Mouse (Mus musculus): ENCODE data around the gene Xrcc3. TPM values are rescaled to one million over a fixed set of nuclear protein-coding genes. Genes with fewer than 3 reads are reported as not detected.

Gene Xrcc3
- 1 to 10 TPM; 5.4 to 5.5 TPM for total RNA-seq (2021)
- long read RNA-seq, experiment 1, partial matches to known transcripts = 6 of 12 reads
- long read RNA-seq, experiment 1, other reads (novel, unspliced or antisense) = 3 of 12 reads
- long read RNA-seq, experiment 2, partial matches to known transcripts = 6 of 13 reads
- long read RNA-seq, experiment 2, other reads (novel, unspliced or antisense) = 3 of 13 reads

DNA sequence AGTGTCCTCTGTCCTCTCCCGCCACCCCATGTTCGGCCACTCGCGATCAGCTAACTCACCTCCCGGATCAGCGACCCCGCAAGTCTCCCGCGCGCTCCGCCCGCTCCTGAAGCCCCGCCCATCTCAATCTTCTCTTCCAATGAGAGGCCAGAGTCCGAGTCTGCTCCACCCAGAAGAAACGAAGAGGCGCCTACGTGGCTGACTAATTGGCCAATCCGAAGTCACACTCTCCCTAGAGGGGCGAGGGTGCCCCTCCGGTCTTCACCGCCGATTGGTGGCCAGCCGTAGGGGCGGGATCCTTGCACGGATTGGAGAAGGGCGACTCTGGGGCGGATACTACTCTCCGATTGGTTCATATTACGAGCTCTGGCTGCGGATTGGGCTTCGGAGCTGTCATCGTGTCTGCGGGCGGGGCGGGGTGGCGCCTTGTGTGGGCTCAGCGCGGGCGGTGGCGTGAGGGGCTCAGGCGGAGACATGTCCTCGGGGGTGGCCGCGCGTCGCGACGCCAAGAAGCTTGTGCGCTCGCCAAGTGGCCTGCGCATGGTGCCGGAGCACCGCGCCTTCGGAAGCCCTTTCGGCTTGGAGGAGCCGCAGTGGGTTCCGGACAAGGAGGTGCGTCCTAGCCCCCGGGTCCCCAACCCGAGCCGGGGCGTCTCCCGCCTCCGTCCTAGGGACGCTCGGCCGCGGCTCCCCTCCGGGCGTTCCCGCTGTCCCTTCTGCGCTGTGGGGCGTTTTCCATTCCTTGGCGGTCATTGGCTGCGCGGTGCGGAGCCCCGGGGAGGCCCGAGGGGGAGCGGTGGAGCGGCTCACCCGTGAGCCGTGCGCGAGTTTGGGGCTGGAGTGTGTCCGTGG lies at the start of gene Xrcc3, which contains the start of gene Zfyve21:
Gene Xrcc3 (minus strand): TSS at position 108 of the 852 bp plus-strand sequence.
Gene Zfyve21 (plus strand): TSS at position 405 of the 852 bp plus-strand sequence.
- peak; percentile 89 to 96 for DNase-seq (ENCODE audit: low spot score in 2 of 2)

DNA sequence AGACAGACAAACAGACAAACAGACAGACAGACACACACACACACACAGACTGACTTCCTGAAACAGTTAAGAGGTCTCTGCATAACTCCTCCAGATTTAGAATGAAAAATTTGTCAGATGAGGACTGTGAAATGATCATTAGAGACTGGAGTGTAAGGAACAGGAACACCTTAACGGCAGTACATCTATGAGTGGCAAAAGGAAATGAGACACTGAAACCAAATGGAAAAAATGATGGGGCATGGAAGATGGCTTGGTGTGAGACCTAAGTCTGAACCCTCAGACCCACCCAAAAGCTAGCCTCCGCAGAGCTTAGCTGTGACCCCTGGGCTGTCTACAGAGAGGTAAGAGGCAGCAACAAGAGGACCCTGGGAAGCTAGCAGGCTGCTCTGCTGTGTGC lies 41.8 kb upstream of the Xrcc3 start:
- no peak for DNase-seq (ENCODE audit: low spot score in 2 of 2)

DNA sequence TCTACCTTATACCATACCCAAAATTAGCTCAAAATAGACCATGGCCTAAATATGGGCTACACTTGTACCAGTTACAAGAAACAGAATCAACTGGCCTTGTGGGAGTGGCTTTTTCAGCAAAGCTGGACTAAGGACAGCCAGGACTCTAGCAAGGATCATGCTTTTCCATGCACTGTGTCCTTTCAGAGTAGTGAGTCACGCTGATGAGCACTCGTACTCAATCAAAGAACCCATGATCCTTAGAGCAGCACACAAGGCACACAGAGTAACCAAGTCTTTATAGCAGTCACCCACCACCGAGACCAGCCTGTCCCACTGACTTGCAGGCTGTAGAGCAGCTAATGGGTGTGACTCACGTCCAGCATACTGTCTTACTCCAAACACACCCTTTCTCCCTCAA lies 39.9 kb upstream of the Xrcc3 start:
- DNase-seq (ENCODE audit: low spot score in 2 of 2) = no peak

DNA sequence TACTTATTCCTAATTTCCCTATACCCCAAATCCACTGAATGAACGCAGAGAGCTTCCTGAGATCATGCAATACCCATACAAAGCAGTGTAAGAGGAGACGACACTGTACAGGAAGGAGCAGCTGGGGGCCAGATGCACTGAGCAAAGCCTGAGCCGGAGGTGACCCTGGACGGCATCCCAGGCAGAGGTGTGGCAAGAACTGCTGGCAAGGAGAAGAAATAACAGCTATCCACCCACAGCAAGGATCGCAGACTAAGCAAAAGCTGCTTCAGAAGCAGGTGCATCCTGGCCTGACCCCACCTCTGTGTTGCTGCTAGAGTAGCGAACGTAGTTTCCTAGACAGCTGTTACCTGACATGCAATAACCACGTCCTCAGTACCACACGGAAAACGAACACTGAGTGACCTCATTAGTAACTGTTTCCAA lies 39.4 kb upstream of the Xrcc3 start:
- peak in 1 of 2 experiments; percentile 37 for DNase-seq (ENCODE audit: low spot score in 2 of 2)

DNA sequence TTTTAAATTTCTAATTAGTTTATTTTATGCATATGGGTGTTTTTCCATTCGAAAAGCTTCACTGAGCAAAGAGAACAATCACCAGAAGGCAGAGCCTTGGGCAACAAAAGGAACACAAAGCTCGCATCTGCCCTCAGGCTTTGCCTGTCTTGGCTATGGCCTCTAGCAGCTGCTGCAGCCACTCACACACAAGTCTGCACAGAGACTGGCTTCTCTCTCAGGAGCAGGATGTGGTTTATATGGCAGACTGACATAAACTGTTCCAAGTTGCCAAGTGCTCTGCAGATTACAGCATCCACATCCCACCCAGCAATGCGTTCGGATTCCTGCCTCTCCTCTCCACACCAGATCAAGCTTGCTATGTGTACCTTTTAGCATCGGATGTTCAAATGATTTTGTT lies 38.1 kb upstream of the Xrcc3 start:
- peak in 1 of 2 experiments; percentile 47 for DNase-seq (ENCODE audit: low spot score in 2 of 2)

DNA sequence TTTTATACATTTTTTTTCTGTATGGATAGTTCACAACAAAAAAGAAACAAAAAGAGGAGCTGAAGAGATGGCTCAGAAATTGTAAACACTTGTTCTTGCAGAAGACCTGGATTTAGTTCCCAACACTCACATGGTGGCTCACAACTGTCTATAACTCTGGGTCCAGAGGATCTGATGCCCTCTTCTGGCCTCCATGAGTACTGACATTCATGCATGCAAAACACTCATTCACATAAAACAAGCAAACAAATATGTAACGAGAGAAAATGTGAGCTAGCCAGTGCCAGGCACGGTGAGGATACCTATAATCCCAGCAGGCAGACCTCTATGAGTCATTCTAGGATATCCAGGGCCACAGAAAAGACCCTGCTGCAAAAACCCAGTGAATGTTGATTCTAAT lies 37.6 kb upstream of the Xrcc3 start:
- no peak for DNase-seq (ENCODE audit: low spot score in 2 of 2)

DNA sequence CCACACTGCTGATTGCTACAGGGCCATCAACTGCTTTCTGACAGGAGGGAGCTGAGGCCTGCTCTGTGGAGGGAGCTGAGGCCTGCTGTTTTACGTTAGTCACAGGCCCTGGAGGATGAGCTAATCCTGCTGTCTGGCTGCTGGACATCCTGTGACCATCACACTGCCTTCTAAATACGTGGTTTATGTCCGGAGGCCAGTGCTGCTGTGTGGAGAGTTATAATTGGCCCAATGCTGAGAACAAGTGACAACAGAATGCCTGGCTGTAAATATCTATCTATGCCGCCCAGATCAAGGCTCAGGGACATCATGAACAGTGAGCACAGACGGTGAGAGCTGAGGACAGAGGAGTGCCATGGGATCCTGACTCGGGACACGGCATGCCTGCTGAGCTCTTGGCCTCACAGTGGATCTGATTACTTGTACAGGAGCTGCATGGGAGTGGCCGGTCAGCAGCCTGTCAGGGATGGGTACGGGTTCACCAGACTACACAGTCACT lies 34.7 kb upstream of the Xrcc3 start:
- no peak for DNase-seq (ENCODE audit: low spot score in 2 of 2)

DNA sequence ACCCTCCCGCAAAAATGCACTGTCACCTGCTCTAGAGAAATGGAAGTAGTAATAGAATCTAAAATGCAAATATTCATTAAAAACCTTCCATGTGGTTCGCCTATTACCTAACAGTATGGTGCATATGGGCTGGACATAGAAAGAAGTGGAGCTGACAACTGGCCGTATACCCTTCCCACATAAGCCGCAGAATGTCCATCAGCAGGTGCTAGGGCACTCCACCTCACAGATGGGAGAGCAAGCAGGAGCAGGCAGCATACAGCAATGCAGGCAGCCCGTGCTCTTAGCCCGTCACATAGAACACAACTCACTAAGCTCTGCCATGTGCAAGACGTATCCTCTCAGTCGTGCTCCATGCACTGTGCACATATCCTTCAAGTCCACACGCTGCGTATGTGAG lies 33.1 kb upstream of the Xrcc3 start:
- DNase-seq (ENCODE audit: low spot score in 2 of 2) = no peak

DNA sequence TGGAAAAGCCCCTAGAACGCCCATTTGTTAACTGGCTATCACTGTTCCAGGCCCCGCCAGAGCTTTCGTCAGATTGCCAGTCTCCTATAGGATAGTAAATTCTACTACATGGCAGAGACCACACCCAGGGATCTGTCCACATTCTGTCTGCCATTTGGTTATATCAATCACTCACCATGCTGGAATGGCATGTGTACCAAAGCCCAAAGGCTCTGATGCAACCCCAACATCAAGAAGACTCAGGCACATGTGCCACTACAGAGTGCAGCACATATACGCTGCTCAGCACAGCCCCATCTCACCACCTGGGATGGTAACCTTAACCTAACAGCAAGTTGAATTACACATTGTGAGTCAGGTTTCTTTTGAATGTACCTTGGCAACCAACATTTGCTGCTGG lies 32.3 kb upstream of the Xrcc3 start:
- DNase-seq (ENCODE audit: low spot score in 2 of 2) = no peak

DNA sequence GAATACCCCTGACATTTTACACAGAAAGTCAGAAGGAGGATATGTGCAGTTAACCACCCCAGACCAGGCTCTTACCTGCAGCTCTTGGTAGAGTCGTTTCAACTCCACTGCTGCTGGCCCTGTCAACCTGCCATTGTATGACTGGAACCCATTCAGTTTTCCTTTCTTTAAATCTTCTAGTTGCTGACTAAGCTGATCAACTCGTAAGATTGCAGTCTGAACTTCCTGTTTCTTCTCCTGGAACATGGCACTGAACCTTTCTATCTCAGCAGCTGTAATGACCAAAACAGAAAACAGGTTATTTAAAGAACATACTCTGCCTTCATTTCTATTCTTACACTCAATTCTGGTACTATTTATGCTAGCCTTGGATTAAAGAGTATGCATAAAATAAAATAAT lies 29.8 kb upstream of the Xrcc3 start:
- DNase-seq (ENCODE audit: low spot score in 2 of 2) = no peak

DNA sequence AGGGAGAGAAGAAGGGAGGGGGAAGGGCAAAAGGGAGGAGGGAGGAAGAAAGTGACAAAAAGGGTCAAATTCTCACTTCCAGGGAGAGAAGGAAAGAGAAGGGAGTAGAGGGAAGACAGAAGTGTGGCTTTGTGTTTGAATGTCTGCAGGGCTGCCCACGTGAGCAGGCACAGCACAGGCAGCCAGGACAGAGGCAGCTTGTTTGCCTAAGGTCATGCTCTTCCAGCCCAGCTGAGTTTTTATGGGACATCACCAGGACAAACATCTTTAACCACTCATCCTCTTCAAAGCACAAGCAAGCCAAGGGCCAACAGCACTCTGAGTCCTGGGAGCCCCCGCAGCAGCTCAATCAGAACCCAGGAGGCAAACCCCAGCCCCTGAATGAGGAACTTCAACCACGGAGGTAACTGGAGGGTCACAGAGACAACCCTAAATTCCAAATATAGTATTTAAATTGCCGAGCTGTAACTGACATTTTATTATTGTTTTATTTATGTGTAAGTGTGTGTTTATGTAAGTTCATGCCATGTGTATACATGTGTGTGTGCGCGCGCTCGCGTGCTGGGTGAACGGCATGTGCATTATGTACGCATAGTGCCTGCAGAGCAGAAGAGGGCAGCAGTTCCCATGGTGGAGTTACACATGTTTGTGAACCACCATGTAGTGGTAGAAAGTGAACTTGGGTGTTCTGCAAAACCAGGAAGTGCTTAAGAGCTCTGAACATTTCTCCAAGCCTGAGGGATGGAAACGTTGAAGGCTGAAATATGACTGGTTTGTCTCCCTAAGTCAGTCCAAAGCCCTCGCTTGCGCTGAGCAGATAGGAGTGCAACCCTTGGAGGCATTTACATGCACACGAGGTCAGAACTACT lies 29.1 kb upstream of the Xrcc3 start:
- no peak for DNase-seq (ENCODE audit: low spot score in 2 of 2)

DNA sequence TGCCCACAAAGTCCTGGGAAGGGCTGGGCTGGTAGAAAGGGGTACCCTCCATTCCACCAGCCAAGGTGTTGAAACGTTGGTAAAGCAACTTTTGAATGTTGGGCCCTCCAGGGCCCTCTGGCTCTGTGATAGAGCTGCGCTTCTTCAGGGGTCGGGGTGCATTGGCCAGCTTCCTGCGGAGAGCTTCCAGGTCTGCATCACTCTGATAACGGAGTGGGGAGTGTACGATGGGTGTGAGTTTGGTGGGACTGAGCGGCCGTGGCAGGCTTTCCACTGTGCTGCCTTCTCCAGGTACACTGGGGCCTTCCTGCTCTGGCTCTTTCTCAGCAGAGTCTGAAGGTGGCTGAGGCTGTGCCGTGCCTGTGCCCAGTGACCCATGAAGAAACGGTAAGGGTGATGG lies 19.8 kb upstream of the Xrcc3 start:
- no peak for DNase-seq (ENCODE audit: low spot score in 2 of 2)

DNA sequence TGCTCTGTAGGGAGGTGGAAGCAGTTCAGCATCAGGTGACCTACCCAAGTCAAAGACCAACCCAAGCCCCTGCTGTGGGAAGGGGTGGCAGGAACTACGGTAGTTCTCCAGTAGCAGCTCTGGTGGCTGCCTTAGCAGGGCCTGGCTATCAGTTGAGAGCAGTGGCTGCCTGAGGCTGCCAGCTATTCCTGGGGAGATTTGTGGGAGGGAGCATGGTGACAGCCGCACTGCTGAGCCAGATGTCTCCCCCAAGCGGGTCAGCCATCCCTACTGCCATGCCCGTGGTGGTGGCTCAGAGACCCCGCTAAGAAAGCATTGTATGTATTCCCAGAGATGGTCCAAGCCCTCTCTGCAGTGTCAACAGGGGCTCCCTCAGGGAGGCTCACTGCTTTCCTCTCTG lies 19.0 kb upstream of the Xrcc3 start:
- DNase-seq (ENCODE audit: low spot score in 2 of 2) = no peak

DNA sequence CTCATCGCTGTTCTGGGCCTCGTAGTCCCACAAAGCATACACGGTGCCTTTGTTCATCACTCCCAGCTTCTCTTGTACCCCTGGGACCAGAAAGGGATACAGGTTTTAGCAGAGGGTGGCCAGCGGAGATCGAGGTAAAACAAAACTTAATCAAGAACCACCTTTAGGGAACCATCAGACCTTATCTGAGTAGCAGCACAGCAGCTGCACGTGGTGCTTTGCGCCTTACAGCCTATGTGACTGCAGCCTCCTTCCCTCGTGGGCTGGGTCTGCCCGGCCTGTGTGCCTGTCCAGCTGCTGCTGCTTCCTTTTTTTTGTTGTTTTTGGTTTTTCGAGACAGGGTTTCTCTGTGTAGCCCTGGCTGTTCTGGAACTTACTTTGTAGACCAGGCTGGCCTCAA lies 16.7 kb upstream of the Xrcc3 start:
- DNase-seq (ENCODE audit: low spot score in 2 of 2) = no peak

DNA sequence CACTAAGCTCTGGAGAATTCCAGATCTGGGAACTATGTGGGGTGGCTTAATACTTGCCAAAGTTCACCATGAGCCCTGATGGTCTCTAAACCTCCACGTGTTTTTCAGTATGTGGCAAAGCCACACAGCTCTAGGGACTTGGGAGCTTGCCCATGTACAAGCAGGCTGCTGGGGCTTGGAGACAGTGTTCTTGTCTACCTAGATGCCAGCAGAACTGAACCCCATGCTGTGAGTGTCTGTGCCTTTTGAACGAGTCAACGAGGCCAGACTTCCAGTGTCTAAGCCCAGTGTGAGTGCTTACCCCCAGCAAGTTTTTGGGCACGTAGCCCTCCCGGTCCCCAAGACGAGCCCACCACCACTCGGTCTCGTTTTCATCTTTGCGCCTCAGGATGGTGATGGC lies 16.3 kb upstream of the Xrcc3 start:
- DNase-seq (ENCODE audit: low spot score in 2 of 2) = no peak

DNA sequence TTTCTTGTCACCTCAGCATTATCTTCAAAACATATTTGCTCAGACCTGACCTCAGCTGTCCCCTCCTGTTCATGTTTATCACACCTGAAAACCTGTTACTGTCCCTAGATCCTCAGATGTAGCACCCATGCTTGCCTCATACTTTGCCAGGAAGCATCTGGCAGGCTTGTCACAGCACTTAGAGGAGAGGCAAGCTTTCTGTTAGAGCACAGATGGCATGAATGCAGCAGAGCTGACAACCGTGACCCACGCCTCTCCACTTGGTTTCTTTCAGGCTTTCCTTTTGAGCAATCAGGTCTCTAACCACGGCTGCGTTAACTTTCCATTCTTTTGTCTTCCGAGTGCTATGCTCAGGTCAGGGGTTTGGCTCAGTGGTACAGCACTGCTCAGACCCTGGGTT lies 15.8 kb upstream of the Xrcc3 start:
- DNase-seq (ENCODE audit: low spot score in 2 of 2) = no peak

DNA sequence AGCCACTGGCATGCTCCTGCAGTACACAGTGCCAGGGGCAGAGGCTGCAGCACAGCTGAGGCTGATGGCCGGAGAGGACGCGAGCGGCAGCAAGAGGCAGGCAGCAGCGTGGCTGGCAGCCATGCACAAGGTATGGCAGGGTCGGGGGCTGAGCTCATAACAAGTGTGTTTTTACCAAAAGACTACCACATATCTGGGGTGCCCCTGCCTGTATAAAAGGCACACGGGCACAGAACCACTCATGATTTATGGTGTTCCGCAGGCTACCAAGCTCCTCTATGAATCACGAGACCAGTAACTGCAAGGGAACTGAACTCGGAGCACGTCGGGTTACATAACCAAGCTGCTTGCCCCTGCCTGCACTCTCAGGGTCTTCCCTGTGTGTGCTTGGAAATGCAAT lies 13.9 kb upstream of the Xrcc3 start:
- no peak for DNase-seq (ENCODE audit: low spot score in 2 of 2)

DNA sequence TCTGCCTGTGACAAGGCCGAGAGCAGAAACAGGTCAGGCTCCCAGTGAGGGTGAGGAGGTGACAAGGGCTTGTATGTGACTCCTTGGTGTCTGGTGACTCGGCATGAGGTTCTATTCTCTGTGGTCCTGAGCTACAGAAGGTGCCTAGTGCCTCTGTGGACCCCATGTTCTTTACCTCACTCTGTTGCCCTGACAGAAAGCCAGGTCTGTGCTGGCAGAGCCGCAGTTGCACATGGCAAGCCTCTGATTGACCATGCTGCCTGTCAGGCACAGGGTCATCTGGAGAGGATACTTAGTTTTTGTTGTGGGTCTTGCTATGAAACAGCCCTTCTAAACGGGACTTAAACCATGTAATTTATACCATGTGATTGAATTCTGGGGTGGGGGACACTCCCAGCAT lies 8.3 kb upstream of the Xrcc3 start:
- no peak for DNase-seq (ENCODE audit: low spot score in 2 of 2)

DNA sequence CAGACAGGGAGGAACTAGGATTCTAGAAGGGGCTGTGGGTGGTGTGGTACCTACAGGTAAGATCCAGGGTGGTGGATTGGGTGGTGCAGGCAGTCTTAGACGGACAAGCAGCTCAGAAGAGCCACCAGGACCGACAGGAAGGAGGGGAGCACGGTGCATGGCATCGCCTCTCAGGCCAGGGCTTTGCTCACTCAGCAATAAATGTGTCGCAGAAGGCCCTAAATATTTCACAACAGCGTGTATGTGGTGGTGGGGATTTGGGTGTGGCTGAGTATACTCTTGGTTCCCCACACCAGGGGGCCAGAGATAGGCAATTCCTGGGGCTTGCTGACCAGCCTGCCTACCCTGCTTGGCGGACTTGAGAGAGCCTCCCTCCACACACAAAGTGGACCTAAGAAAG lies 7.0 kb upstream of the Xrcc3 start:
- DNase-seq (ENCODE audit: low spot score in 2 of 2) = no peak

DNA sequence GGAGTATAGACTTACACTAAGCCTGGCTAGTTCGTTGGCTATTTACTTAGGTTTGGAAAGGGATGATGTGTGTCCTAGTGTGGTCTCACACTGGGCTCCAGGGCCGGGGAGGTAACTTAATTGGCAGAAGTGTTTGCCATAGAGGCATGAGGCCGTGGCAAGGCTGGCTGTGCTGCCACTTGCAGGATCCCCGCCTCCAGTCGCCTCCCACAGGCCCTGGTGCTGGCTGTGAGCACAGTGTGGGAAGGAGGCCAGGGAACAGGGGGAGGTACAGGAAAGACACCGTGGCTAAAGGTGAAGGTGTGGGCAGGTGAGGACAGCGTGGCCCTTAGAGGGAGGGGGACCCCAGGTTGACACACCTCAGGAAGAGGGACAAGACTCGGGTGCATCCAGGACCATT lies 6.3 kb upstream of the Xrcc3 start:
- DNase-seq (ENCODE audit: low spot score in 2 of 2) = no peak

DNA sequence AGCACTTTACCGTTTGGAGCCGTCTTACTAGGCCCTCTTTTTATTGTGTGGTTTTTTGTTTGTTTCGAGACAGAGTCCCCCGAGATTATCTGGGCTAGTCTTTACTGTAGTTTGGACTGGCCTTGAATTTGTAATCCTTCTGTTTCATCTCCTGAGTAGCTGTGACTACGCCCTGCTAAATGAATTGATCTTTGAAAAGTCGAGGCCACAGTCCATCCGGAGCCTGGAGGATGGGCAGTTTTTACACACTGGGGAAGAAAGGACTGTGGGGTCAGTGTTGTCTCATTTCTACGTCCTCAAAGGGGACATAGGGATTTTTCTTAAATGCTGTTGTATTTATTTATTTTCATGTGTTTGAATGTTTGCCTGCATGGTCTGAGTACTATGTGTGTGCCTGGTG lies 4.3 kb upstream of the Xrcc3 start:
- no peak for DNase-seq (ENCODE audit: low spot score in 2 of 2)

DNA sequence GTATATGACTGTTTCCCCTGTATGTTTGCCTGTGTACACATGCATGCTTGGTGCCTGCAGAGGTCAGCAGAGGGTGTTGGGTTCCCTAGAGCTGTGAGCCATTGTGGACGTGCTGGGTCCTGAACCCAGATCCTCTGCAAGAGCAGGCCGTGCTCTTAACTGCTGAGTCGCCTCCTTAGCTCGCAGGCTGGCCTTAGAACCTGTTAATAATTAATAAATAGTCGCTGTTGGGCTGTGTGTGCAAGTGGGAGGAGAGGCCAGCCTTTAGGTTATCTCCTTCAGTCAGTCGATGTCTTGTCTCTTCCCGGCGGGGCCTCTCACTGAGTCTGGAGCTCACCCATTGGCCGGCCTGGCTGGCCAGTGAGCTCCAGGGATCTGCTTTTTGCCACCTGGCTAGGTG lies 3.3 kb upstream of the Xrcc3 start:
- no peak for DNase-seq (ENCODE audit: low spot score in 2 of 2)
